Mouse (Mus musculus) common myeloid progenitor, adult 5-6 weeks (primary cell): ENCODE measurements at regions not wholly inside any gene's neighbourhood (a gene's known extent, or its start where the extent isn't known, plus 50 kb on each side); places are given as distances from the start of the nearest gene placed in this dataset.

ENCODE experiments used
- ATAC-seq: replicated peaks from 2 replicates; pipeline ENCODE4 v1.8.0; 2016; ENCODE audit warnings: low read depth, mild to moderate bottlenecking, moderate TSS enrichment, inconsistent platforms; ENCODE audit not compliant: poor library complexity, severe bottlenecking

DNA sequence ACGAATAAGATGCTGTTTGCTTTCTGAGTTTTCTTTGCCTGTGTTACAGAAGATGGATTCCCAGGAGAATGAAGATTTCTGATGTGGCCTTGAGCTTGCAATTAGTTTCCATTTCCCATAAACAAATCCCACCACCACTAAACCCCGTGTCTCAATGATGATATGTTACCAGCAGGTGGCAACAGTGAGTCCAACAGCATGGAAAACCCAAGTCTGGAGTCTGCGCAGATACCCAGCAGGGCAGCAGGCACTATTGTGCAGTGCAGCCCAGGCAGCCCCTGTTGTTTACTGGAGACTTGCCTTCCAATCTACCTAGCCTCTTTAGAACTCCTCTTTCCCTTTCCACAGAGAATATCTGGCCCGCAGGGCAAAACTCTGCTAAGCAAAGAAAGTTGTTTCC, 62.7 kb downstream of the Bmp2 start:
- peak; percentile 99 for ATAC-seq

- ATAC-seq: no peak
These were observed 63.3 kb downstream of the Bmp2 start for GRCm38 (mm10) chr2:133615299-133615698.

DNA sequence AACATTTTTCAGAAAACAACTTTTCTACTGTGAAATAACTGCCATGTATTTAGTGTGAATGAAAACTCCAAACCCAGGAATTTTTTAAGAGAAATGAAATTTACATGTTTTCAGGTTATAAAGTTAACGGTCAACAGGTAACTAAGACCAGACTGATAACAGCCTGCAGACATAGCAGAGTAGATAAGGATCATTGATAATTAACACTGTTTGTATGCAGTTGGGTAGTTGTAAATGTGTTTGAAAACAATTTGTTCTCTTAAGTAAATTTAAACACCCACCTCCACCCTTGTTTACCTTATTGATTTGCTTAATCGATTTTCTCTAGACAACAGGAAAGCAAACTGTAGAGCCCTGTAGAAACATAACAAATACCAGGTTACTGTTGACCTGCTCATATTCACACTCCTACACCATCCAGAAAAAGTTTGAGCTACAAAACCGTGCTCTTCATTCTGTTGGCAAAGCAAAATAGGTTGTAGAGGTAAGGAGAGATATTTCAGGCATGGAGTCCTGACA, 65.4 kb downstream of the Bmp2 start:
- no peak for ATAC-seq

GRCm38 (mm10) chr2:133622523-133622922, 70.6 kb downstream of the Bmp2 start:
- ATAC-seq: no peak

DNA sequence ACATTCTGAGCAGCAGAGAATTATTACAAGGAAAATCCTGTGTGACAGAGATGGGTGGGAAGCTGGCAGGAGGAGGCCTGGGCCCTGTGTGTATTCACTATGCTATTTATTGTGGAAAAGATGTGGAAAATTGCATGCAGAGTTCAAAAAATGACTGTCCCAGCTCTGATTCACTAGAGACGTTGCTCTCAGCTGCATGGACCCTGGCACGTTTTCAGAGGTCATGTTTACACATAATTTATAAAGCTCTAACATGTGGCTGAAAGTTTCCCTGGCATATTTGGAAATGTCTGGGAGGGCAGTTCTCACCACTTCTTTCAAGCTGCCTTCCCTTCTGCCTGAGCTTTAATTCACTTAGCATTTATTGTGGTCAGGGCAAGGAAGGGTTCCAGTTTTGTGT, 73.6 kb downstream of the Bmp2 start:
- no peak for ATAC-seq

DNA sequence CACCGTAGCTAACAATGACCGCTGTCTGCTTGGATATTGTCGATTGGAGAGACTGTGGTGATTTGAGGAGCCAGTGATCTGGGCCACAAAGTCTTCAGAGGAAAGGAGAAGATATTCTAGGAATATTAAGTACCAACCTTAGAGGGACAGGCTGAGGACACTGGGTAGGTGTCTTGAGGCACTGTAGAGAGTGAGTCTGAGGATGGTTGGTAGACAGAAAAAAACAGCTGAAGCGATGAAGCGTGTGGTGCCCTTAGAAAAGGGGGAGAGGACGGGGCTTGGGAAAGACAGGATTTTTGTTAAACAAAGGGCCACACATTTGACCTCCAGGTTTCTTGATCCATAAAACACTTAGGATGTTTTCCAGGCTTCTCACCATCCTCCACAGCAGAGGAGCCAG, 76.9 kb downstream of the Bmp2 start:
- ATAC-seq: no peak

DNA sequence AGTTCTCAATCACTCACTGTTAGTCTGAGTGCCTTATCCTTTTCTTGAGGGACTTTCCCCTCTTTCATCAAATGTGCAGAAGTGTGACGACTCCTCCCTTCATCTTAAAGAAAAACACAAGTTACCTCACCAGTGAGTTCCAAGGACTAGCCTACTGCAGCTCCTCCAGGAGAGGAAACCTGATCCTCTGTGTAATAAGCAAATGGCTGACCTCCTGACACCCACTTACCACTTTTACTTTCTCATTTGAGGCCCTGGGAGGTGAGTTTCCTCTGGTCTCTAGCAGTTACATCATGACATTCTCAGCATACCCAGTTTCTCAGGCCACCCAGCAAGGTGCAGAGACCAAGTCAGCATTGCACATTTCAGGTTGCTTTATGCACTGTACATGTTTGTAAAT, 83.5 kb downstream of the Bmp2 start:
- ATAC-seq: no peak

DNA sequence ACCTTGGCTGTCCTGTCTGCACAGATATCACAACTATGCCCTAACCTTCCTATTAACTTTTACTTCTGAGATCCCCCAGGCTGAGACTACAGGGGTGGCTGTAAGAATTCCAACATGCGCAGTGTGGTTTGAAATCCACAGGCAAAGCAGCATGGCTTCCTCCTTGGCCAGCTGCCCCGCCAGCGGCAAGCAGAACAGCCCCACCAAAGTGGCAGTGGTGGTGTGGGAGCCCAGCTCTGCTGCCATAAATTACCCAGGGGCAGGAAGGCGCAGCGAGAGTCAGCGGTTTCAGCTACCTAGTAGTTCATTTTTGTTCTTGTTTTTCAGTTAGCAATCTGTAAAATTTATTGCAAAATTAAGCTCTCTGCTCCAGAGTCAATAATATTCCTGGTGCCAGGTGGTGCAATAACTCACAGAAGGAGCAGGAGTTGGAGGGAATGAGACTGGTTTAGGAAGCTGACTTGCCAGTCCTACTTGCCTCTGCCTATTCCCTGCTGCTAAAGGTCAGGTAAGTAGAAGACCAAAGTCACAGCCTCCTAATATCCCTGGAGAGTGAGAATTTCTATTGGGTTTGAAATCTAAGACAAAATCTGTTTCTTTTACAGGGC, 98.0 kb downstream of the Bmp2 start:
- peak; percentile 96 for ATAC-seq

GRCm38 (mm10) chr2:133666331-133667054, 114.5 kb downstream of the Bmp2 start:
- ATAC-seq: no peak

DNA sequence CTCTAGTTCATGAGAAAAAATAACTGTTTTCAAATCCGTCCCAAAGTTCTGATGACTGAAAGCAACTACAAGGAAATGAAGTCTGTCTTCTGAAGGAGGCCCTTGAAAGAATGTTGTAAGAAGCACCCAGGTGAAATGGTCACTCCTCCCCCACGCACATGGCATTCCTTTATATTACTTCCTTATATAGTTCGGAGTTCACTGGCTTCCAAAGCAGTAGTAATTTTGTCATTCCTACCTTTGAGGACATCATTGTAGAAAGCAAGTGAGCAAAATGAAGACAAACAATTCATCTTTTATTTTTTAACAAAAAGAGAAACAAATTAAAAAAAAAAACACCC, 115.1 kb downstream of the Bmp2 start:
- ATAC-seq: no peak

GRCm38 (mm10) chr2:133669821-133670220, 117.9 kb downstream of the Bmp2 start:
- ATAC-seq: no peak

- no peak for ATAC-seq
These were observed 119.6 kb downstream of the Bmp2 start for GRCm38 (mm10) chr2:133671528-133671927.

DNA sequence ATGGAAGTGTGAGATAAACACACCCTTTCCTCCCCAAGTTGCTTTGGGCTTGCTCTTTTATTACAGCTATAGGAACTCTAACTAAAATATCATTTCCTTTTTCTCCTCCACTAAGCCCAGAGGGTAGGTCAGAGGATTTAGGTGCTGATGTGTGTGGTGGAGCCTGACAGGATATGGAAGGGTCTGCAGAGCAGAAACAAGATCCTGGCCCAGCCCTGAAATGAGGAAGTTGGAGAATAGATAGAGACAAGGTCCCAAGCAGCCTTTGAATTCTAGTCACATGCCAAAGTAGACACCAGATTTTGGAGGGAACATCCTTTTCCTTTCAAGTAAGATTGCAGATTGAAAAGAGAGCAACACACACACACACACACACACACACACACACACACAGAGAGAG, 132.4 kb downstream of the Bmp2 start:
- peak; percentile 94 for ATAC-seq

DNA sequence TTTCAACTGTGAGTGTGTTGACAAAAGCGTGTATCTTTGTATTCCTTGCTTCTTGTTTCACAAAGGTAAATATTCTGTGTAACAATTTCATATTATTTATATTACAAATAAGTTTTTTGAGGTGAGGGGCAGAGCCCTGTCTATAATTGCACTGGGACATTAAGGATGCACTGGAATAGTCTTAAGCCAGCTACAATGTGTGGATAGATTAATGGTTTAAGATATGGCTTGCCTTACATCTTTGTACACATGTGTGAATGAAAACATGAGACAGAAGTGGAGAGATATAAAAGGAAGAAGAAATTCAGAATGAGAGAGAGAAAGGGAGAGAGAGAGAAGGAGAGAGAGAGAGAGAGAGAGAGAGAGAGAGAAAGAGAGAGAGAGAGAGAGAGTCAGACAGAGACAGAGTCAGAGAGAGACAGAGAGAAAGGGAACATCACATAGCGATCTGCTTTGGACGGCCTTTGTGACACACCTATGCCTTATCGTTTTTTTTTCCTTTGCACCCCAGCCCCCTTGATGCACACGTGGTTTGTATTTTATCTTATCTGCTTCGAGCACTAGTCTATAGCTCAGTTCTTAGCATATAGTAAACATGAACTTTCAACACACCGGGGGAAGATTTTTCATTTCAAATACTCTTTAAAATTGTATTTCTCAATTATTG, 136.3 kb downstream of the Bmp2 start:
- ATAC-seq: peak; percentile 51; the same call in 1 of the 2 replicates

DNA sequence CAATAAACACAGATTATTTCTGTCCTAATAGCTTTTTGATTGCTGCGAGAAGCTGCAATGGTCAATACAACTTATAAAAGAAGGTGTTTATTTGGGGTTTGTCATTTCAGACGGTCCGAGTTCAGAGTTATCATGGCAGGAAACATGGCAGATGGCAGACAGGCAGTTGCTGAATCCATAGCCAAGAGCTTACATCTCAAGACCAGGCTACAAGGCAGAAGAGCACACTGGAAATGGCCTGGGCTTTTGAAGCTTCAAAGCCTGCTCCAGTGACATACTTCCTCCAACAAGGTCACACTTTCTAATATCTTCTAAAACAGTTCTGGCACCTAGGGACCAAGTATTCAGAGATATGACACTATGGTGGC, 136.8 kb downstream of the Bmp2 start:
- no peak for ATAC-seq

GRCm38 (mm10) chr2:133708735-133709584, 157.0 kb downstream of the Bmp2 start:
- no peak for ATAC-seq

DNA sequence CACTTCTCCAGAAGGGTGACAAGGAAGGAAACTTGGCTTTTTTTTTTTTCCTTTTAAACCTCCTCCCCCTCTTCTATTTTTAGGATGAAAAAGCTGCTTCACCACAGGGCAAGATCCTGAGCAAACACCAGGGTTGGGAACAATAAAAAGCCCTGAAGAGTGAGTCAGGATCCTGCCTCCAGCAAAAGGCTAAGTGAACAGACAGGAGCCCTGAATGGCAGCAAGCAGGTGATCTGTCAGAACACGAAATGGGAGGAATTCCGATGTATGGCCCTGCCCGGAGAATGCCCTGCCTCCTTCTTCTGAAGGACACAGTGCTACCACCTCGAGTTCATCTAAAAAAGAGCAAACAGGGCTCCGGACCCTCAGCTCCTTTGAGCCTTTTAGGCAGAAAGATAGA, 164.3 kb downstream of the Bmp2 start:
- ATAC-seq: no peak

GRCm38 (mm10) chr2:133717076-133717475, 165.1 kb downstream of the Bmp2 start:
- ATAC-seq: no peak

DNA sequence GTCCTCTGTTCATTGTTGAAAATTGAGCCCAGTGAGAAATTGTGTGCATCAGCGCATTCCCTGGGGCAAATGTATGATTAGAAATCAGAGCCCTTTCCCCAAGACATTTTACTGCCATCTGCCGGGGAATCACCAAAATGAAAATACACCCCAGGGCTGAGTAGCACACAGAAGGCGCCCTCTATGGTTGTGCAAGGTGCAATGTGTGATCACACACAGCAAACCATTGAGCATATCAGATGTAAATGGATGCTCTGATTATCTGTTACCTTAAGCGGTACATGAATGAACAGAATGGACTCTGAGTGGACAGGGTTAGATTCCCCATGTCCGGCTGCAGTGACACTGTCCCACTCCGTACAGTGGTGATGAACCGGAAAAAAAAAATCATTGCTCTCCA, 172.4 kb downstream of the Bmp2 start:
- ATAC-seq: peak; percentile 52

DNA sequence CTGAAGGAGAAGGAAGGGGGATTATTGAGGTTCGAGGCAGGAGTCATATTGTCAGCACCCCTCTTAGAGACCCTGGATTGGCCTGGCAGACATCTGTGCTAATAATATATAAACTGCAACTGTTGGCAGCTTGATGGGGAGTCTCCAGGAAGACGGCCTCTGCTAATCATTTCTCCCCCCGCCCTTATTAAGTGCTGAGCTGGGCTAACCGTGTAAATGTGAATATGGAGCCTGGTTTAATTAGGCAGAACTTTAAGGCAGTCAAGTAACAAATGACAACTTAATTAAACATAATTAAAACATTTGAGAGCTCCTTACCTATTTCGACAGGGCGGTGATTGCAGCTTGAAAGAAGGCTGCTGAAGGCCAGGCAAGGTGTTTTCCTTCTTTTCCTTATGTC, 172.8 kb downstream of the Bmp2 start:
- ATAC-seq: no peak
